Mouse (Mus musculus) kidney, adult 18-20 months (tissue): Measurements from ENCODE around the gene Dpp7.
A peak's percentile ranks its signal among the peaks of the same experiment; 100 is the strongest.

Experiments used
- DNase-seq: peaks from one replicate; pipeline ENCODE4 v3.0.0; 2021

Dpp7 gene

GRCm38 (mm10) chr2:25365091-25365761, 9.1 kb upstream of the Dpp7 start, which contains the start of gene Uap1l1:
Gene Uap1l1 (minus strand): TSS chr2:25365682.
- peak; percentile 83 for DNase-seq

GRCm38 (mm10) chr2:25364761-25365090, 8.6 kb upstream of the Dpp7 start:
- DNase-seq, result no peak

GRCm38 (mm10) chr2:25364313-25364712, 8.2 kb upstream of the Dpp7 start:
- no peak for DNase-seq

GRCm38 (mm10) chr2:25363478-25364178, 7.5 kb upstream of the Dpp7 start:
- DNase-seq, result peak; percentile 27

DNA sequence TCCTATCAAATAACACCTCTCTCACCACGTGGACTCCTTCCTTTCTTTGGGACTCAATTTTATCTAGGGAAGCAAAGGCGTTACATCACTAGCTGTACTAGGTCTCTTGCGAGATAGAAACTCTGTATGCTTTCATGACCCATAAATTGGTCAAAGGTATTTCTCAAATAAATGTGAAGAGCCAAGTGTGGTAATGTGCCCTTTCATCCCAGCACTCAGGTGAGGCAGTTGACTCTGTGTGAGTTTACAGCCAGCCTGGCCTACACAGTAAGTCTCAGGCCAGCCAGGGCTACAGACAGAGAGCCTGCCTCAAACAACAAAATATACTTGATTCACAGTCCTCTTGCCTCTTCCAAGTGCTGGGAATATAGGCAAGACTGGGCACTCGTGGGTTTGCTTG, 3.7 kb upstream of the Dpp7 start:
- DNase-seq, result no peak

DNA sequence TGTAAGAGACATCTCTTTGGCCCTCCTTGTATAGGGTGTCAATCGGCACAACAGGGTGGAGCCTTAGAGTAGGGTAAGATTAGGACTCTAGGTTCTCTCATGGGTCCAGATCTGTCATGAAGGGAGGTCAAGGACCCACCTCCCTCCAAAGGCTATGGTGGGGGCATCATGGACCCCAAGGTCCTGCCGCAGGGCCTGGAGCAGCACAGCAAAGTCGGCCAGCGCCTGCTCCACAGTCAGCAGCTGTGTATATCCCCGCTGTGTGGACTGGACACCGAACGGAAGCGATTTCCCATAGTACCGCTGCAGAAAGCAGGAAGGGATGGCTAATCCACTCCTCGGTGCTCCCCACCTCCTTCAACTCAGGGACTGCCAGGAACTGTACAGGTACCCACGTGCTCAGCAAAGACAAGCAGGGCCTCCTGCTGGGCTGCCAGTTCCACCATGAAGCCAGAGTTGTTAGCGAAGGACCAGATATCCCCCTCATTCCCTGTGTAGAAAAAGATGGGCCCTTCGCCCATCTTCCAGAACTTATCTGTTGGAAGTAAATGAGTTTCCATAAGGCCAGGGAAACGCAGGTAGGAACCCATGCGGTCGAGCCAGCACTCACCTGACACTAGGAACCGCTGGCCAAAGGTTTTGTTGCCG, 616 bp downstream of the Dpp7 start:
- DNase-seq, result no peak

DNA sequence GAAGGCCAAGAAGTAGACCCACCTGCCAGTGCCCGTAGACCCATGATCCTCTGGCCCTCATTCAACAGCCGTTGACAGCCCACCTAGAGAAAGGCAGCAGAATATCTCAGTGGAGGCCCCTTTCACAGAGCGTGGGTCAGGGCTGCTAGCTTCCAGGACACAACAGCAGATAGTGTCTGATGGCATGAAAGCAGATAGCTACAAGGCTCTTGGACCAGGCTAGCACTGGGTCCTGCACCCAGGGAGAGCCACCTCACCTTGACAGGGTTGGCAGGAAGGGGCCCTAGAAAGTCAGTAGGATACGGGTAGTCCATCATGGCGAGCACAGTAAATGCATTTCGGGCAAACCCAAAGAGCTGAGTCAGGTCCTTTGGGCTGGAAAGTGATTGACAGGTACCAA, 1.9 kb downstream of the Dpp7 start:
- no peak for DNase-seq

DNA sequence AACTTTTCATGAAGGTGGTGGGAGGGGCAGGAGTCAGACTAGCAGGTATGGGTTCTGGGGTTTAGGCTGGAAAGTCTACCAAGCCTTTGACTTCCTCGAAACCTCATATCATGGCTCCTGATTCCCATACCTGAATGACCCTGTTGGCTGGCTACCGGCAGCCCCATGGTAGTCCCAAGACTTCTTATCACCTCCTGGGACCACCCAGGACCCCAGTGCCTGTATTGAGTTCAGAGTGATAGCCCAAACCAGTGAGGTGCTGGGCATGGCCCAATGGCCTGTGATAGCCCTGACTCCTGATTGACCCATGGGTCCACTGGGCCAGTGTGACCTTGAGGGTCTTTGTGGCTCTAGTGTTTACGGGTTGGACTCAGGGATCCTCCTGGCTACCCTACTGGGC, 5.5 kb downstream of the Dpp7 start:
- DNase-seq, result no peak

- DNase-seq, result no peak
Measured at GRCm38 (mm10) chr2:25349499-25349898, 6.7 kb downstream of the Dpp7 start.

DNA sequence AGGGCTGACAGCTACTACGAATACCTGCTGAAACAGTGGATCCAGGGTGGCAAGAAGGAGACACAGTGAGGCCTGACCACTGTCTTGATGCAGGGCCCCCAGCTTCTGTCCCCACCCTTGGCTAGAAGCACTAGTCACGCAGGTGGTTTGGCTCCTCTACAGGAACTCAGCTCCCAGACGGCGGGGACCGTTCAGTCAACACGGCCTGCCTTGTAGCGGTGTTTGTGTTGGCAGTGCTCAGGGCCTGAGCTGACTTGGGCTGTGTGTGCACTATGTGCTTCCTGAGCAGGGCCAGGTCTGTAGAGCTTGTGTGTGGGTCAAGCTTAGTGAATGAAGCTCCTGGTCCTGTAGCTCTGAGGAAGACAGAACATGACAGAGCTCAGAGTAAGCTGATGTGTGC, 8.0 kb downstream of the Dpp7 start:
- no peak for DNase-seq

DNA sequence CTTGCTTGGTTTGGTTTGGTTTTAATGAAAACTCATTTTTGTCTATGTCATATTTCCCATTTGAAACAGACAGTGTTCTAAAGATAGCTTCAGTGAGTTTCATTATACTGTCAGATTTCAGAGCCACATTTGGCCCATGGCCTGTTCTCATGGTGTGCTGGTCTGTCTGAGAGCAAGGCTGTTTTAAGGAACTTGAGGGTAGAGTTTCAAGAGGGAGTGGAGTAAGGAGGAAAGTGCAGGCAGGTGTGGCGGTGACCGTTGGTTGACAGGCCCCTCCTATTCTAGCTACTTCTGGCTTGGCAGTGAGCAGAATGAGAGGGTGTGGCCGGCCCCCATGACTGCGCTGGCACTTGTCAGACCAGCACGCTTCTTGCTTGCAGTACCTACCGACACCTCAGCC, 17.9 kb downstream of the Dpp7 start:
- DNase-seq, result no peak

- DNase-seq, result no peak
Measured at GRCm38 (mm10) chr2:25333569-25333968, 22.6 kb downstream of the Dpp7 start.

DNA sequence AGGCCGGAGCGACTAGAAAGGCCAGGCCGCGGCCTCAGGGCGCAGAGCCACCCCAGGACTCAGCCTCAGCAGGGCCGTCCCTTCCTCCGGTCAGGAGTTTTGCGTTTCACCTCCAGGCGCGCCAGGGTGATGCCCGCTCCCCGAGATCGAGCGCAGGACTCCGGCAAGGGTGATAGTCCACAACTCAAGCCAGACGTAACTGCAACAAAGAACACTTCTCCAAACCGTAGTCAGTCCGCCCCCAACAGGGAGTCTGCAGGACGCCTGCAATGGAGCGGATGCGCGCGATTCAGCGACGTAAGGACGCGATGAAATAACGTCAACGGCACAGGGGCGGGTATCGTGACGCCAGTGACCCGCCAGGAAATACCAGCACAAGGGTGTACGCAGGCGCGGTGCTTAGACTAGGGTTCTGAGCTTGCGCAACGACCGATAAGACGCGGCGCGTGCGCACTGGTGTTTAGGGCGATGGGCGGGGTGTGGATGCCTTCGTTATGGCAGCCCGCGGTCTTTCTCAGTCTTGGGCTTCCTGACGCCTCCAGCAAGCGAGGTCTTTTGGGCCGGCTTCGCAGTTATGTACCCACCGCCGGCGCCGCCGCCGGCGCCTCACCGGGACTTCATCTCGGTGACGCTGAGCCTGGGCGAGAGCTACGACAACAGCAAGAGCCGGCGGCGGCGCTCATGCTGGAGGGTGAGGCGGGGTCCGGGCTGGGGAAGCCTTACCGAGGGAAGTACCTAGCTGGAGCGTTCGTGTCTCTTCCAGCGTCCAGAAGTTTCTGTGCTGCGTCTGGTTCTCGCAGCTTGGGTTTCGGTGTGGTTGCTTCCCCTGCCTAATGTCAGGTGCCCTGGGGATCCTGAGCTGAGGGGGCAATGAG, 23.6 kb downstream of the Dpp7 start, which contains the start of gene Man1b1:
TSS of gene Man1b1 (plus strand) at position 53 of the 875 bp plus-strand sequence.
- DNase-seq, result peak; percentile 99

DNA sequence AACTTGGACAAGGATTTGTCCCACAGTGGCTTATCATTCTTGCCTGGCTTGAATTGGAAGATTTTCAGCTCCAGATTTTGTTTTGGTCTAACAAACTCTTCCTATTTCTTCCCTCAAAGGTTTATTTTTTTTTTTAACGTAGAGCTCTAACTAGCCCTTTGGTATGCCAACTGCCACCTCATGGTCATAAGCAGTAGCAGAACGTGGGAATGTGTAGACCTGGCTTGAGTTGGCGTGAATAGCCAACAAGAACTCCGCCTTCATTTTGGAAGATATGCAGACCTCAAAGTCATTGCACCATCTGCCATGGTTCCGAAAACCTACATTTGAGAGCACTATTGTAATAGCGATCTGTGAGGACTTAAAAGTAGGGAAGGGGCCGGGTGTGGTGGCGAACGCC, 24.7 kb downstream of the Dpp7 start:
- no peak for DNase-seq

- DNase-seq, result peak; percentile 26
Measured at GRCm38 (mm10) chr2:25328440-25328839, 27.7 kb downstream of the Dpp7 start.

DNA sequence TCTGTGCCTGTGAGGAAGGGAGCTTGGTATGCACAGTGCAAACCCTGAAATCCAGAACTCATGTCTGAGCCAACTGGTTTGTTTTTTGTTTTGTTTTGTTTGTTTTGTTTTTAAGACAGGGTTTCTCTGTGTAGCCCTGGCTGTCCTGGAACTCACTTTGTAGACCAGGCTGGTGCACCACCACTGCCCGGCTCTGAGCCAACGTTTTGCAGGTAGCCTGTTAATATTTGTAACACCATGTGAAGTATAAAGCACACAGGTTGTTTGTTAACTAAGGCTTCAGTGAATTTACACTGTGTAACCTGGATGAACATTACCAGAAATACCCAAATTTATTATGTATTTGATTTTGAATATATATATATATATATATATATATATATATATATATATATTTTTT, 30.1 kb downstream of the Dpp7 start:
- DNase-seq, result no peak

GRCm38 (mm10) chr2:25320084-25320483, 36.1 kb downstream of the Dpp7 start:
- no peak for DNase-seq

- DNase-seq, result peak; percentile 62
Measured at GRCm38 (mm10) chr2:25318971-25319773, 37.0 kb downstream of the Dpp7 start, which contains the start of gene Grin1. Gene Grin1 (minus strand): TSS chr2:25319187.

DNA sequence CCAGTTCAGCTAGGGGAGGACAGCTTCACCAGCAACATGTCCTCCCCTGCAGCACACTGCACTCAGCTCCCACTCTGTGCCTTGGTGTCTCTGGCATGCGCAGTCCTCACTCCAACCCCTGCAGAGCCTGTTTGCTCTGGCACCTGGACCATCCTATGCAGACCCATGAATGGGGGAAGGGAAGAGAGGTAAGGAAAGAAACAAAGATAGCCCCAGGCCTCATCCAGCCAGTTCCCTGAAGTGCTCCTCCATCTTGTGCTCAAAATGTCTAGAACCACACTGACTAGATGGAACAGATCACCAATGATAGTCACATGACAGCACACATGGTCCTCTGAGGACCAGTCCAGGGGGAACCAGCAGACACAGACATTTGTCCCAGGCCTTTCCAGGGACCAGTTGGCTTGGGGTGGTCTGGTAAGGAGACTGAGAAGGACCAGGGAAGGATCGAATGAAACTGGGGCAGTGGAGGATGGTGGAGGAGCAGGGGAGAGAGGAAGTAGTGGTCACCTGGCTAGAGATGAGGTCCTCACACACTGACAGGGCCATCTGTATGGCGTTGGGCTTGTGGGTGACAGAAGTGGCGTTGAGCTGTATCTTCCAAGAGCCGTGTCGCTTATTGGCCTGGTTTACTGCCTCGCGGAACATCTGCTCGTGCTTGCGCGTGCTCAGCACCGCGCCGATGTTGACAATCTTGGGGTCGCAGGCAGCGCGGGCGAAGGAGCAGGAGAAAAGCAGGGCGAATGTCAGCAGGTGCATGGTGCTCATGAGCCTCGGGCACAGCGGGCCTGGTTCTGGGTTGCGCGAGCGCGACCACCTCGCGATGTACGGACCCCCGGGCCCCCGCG, 37.8 kb downstream of the Dpp7 start:
- DNase-seq, result no peak

DNA sequence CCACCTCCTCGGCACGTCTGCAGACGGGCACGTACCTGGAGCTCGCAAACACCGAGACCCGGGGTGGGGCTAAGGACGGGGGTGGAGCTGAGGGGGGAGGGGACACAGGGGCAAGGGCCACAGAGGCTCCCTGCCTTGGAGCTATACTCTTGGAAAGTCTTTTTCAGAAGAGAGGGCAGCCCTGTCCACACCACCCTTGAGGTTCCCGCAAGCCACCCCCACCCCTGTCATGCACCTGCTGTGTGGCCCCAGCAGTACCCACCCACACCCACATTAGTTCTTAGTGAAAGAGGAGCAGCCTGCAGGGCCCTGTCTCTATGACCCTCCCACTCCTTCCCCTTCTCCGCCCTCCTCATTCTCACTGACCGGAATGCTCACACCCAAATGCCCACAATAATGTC, 44.7 kb downstream of the Dpp7 start:
- no peak for DNase-seq

DNA sequence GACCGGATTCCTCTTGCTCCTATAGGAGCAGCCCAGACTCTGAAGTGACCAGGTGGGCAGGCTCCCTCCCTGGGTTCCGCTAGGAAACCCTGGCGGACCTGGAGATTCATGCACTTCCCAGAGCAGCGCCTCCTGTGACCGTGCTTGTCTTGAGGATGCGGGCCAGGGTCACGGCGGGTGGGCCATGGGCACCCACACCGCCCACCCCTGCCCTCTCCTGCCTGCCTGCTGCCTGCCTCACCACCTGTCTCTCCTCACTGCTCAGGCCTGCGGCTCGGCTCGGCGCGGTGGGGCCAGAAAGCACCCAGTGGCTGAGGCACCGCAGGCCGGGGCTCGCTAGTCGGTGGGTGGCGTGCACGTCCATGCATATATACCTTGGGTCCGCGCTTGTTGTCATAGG, 45.2 kb downstream of the Dpp7 start:
- no peak for DNase-seq
